Mouse (Mus musculus): ENCODE measurements around the gene 4930535I16Rik. TPM values are rescaled to one million over a fixed set of nuclear protein-coding genes. Genes with fewer than 3 reads are reported as not detected.

4930535I16Rik gene
- polyA plus RNA-seq, 1 experiment = not detected

DNA sequence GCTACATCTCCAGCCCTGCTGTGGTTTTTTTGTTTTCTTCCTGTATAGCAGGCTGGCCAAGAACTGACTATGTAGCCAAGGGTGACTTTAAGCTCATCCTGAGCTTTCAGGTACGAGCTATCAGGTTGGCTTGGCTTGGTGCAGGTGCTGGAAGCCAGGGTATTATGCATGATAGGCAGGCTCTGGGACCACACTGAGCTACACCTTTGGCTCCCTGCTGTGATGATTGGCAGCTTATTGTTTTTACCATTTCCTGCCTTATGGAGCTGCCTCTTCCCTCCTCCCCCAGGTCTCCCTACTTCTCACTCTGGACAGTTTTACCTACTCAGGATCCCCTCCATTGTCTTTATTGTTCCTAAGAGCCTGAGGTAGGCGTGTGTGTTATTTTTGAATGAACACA lies 1.0 kb upstream of the 4930535I16Rik start:
- Histone ChIP-seq H3K27ac (ENCODE audit: insufficient read depth, low read length) (no peak overlapping the region), H3K9ac (ENCODE audit: low read depth, poor library complexity, severe bottlenecking) (peak overlapping the region; percentile 89; the same call in 1 of the 2 replicates), H3K4me1 (ENCODE audit: control insufficient read depth, insufficient read depth, low read length) (peaks cover 2% of the 10 kb centered on the region), H3K4me3 (ENCODE audit: low read depth, low read length) (peak overlapping the region; percentile 40), H3K9me3 (replicated peaks; ENCODE audit: control insufficient read depth, insufficient read depth, low read length, poor library complexity, severe bottlenecking) (no peaks in the 10 kb centered on the region), H3K36me3 (ENCODE audit: control insufficient read depth, insufficient read depth, low read length, poor library complexity, severe bottlenecking) (peaks cover 30% of the 10 kb centered on the region), H3K27me3 (ENCODE audit: control insufficient read depth, insufficient read depth, low read length, poor library complexity, severe bottlenecking) (no peaks in the 10 kb centered on the region)
- no peak for TF ChIP-seq CTCF (IDR thresholded peaks at IDR 0.05; ENCODE audit: low read depth, low read length)
- TF ChIP-seq EP300 (IDR thresholded peaks at IDR 0.05; ENCODE audit: insufficient read depth, low read depth, low read length) = no peak
- TF ChIP-seq POLR2A (IDR thresholded peaks at IDR 0.05; ENCODE audit: insufficient read depth, low read length) = no peak

DNA sequence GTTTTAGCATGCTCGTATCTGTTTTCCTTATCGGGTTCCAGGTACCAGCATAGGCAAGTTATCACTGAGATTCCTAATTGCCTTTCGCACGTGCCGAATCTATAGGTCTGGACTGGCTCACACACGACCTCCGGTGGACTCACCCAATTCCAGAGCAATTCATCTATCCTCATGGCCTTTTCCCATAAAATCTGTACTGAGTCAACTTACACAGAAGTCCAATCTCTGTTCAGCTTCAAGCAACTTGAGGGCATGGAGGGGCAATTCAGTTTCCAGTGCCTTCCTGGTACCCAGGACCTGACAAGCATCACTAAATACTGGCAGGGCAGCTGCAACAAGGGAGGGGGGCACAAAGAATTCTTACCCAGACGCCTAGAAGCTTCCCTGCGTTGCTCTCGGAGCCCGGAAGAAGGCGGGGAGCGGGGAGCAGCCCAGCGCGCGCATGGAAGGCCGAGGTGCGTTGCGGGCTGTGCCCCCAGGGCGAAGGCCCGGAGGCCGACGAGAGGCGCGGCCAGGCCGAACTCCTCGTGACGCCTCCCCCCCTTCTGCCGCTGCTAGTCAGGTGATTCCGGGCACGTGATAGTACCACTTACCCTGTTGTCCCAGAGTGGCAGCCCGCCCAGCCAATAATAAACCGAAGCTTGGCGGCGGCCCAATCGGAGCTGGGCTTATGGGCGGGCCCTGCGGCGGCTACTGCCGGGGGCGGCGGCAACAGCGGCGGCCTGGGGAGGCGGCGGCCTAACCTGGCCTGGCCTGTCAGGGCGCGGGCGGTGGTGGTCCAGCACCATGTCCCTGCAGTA lies 874 bp downstream of the 4930535I16Rik start, which contains the start of gene Rragc:
Gene Rragc (plus strand): TSS at position 699 of the 800 bp plus-strand sequence.
- Histone ChIP-seq H3K4me3 (ENCODE audit: low read depth, low read length) (peak within 1 kb of the TSS; percentile 92), H3K27me3 (ENCODE audit: control insufficient read depth, insufficient read depth, low read length, poor library complexity, severe bottlenecking) (no peaks in the 10 kb centered on the region), H3K9ac (ENCODE audit: low read depth, poor library complexity, severe bottlenecking) (peak within 1 kb of the TSS; percentile 89), H3K36me3 (ENCODE audit: control insufficient read depth, insufficient read depth, low read length, poor library complexity, severe bottlenecking) (peaks cover 26% of the 10 kb centered on the region), H3K27ac (ENCODE audit: insufficient read depth, low read length) (peak within 1 kb of the TSS; percentile 46), H3K9me3 (replicated peaks; ENCODE audit: control insufficient read depth, insufficient read depth, low read length, poor library complexity, severe bottlenecking) (no peaks in the 10 kb centered on the region), H3K4me1 (ENCODE audit: control insufficient read depth, insufficient read depth, low read length) (peaks cover 2% of the 10 kb centered on the region)
- peak; percentile 70 for TF ChIP-seq EP300 (IDR thresholded peaks at IDR 0.05; ENCODE audit: insufficient read depth, low read depth, low read length)
- no peak for TF ChIP-seq CTCF (IDR thresholded peaks at IDR 0.05; ENCODE audit: low read depth, low read length)
- TF ChIP-seq POLR2A (IDR thresholded peaks at IDR 0.05; ENCODE audit: insufficient read depth, low read length) = peak; percentile 9

- Histone ChIP-seq H3K27ac (ENCODE audit: insufficient read depth, low read length) (no peak overlapping the region), H3K36me3 (ENCODE audit: control insufficient read depth, insufficient read depth, low read length, poor library complexity, severe bottlenecking) (peaks cover 27% of the 10 kb centered on the region), H3K9me3 (replicated peaks; ENCODE audit: control insufficient read depth, insufficient read depth, low read length, poor library complexity, severe bottlenecking) (no peaks in the 10 kb centered on the region), H3K4me3 (ENCODE audit: low read depth, low read length) (no peak overlapping the region), H3K27me3 (ENCODE audit: control insufficient read depth, insufficient read depth, low read length, poor library complexity, severe bottlenecking) (no peaks in the 10 kb centered on the region), H3K4me1 (ENCODE audit: control insufficient read depth, insufficient read depth, low read length) (no peaks in the 10 kb centered on the region), H3K9ac (ENCODE audit: low read depth, poor library complexity, severe bottlenecking) (no peak overlapping the region)
- no peak for TF ChIP-seq EP300 (IDR thresholded peaks at IDR 0.05; ENCODE audit: insufficient read depth, low read depth, low read length)
- no peak for TF ChIP-seq CTCF (IDR thresholded peaks at IDR 0.05; ENCODE audit: low read depth, low read length)
- no peak for TF ChIP-seq POLR2A (IDR thresholded peaks at IDR 0.05; ENCODE audit: insufficient read depth, low read length)
Measured at GRCm38 (mm10) chr4:123912431-123912830, 5.4 kb downstream of the 4930535I16Rik start.

DNA sequence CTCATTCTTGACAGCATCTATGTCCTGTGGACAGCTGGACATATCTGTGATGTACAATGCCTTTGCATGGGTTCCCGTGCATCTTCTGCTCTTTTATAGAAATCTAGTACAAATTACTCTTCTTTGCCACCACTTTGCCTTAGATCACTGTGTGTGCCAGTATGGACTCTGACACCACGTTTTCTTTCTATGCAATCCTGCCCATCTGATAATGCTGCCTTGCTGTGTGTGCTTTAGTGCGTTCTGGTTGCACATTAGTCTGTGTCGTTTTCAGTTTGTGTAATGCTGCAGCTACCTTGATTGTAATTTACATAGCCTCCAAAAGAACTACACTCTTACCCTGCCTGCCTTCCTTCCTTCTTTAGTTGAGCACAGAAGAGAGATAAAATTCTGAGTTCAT lies 6.3 kb downstream of the 4930535I16Rik start:
- Histone ChIP-seq H3K27ac (ENCODE audit: insufficient read depth, low read length) (no peak overlapping the region), H3K27me3 (ENCODE audit: control insufficient read depth, insufficient read depth, low read length, poor library complexity, severe bottlenecking) (no peaks in the 10 kb centered on the region), H3K4me1 (ENCODE audit: control insufficient read depth, insufficient read depth, low read length) (no peaks in the 10 kb centered on the region), H3K9me3 (replicated peaks; ENCODE audit: control insufficient read depth, insufficient read depth, low read length, poor library complexity, severe bottlenecking) (no peaks in the 10 kb centered on the region), H3K9ac (ENCODE audit: low read depth, poor library complexity, severe bottlenecking) (no peak overlapping the region), H3K4me3 (ENCODE audit: low read depth, low read length) (no peak overlapping the region), H3K36me3 (ENCODE audit: control insufficient read depth, insufficient read depth, low read length, poor library complexity, severe bottlenecking) (peaks cover 27% of the 10 kb centered on the region)
- TF ChIP-seq CTCF (IDR thresholded peaks at IDR 0.05; ENCODE audit: low read depth, low read length) (no peak), POLR2A (IDR thresholded peaks at IDR 0.05; ENCODE audit: insufficient read depth, low read length) (no peak), EP300 (IDR thresholded peaks at IDR 0.05; ENCODE audit: insufficient read depth, low read depth, low read length) (no peak)

DNA sequence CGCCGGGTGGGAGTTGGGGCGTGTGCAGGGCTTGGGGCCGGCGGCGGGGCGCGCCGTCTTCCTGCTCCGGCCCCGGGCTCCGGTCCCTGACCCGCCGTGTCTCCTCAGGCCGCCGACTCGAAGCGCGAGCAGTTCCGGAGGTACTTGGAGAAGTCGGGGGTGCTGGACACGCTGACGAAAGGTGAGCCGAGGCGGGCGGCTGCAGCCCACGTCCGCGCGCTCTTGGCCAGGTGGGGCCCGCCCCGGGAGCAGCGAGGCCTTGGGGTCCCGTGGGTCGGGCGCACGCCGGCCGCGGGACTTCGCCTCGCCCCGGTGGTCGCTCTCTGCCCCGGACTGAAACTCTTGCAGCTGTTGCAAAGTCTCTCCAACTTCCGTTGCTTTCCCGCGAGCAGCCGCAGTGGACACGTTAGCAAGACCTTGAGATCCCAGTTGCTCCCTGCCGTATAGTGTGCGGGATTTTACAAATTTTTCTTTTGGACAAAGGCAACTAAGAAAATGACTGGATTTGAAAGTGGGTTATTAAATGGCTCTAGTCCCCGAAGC lies 12.6 kb downstream of the 4930535I16Rik start:
- Histone ChIP-seq H3K4me3 (ENCODE audit: low read depth, low read length) (peak overlapping the region; percentile 77), H3K4me1 (ENCODE audit: control insufficient read depth, insufficient read depth, low read length) (no peaks in the 10 kb centered on the region), H3K36me3 (ENCODE audit: control insufficient read depth, insufficient read depth, low read length, poor library complexity, severe bottlenecking) (peaks cover 6% of the 10 kb centered on the region), H3K9me3 (replicated peaks; ENCODE audit: control insufficient read depth, insufficient read depth, low read length, poor library complexity, severe bottlenecking) (no peaks in the 10 kb centered on the region), H3K27ac (ENCODE audit: insufficient read depth, low read length) (no peak overlapping the region), H3K9ac (ENCODE audit: low read depth, poor library complexity, severe bottlenecking) (peak overlapping the region; percentile 62), H3K27me3 (ENCODE audit: control insufficient read depth, insufficient read depth, low read length, poor library complexity, severe bottlenecking) (no peaks in the 10 kb centered on the region)
- TF ChIP-seq POLR2A (IDR thresholded peaks at IDR 0.05; ENCODE audit: insufficient read depth, low read length) (no peak), CTCF (IDR thresholded peaks at IDR 0.05; ENCODE audit: low read depth, low read length) (no peak), EP300 (IDR thresholded peaks at IDR 0.05; ENCODE audit: insufficient read depth, low read depth, low read length) (no peak)
